Comparison of ENCODE assay signal across 23 mouse cellular contexts in the genomic region with DNA sequence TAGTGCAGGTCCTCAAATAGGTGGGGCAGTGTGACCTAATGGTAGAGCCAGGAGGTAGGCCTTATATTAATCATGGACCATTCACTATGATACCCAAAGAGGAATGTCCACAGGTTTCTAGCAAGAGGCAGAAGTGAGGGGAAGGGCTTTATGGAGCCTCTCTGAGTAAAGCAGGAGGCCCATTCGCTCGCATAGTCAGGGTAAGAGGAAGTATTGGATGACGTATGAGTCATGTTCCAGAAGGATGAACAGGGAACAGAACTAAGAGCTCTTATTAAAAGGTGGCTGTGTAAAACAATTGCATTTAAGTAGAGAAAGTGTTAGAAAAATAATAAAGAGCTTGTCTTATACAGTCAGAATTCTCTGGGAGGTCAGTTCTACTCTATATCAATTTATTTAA. TPM values are rescaled to one million over a fixed set of nuclear protein-coding genes. Genes with fewer than 3 reads are reported as not detected.
DNase-seq lines count a peak whose midpoint lies in the region; ATAC-seq and TF ChIP-seq lines count a peak whose summit lies in the region.
"Had no signal": no experiment of that assay in that cellular context is flagged by ENCODE, and none has a peak within 500 bp of the region (broad histone marks: within the 10 kb centered on the region; RNA-seq: fewer than 3 reads in every experiment).

No protein-coding gene starts in this region.

- no peak for TF ChIP-seq CTCF in kidney, postnatal 0 days (IDR thresholded peaks at IDR 0.05; ENCODE audit: low read depth)

- peaks cover 31% of the 10 kb centered on the region for H3K36me3 ChIP-seq in kidney, postnatal 0 days (ENCODE audit: insufficient read depth, low read length)
- H3K36me3 ChIP-seq in megakaryocyte, embryonic 14.5 days (replicated peaks; ENCODE audit: low read length): peaks cover 86% of the 10 kb centered on the region

- H3K4me1 ChIP-seq in kidney, postnatal 0 days (replicated peaks; ENCODE audit: insufficient read depth, low read length): no peaks in the 10 kb centered on the region
- H3K4me1 ChIP-seq in megakaryocyte, embryonic 14.5 days: peaks cover 87% of the 10 kb centered on the region
- H3K4me1 ChIP-seq: embryonic facial prominence, embryonic 12.5 days; hindbrain, embryonic 10.5 days; limb, embryonic 10.5 days had no signal

- 48% methylated on average over 3 of the region's 3 CpGs for WGBS in kidney, postnatal 0 days

- no peak overlapping the region for H3K9ac ChIP-seq in kidney, postnatal 0 days (ENCODE audit: low read depth, low read length)
- H3K9ac ChIP-seq: embryonic facial prominence, embryonic 12.5 days; forebrain, postnatal 0 days; liver, embryonic 14.5 days; neural tube, embryonic 13.5 days had no signal

- no peaks in the 10 kb centered on the region for H3K9me3 ChIP-seq in kidney, postnatal 0 days (replicated peaks; ENCODE audit: low read length)
- H3K9me3 ChIP-seq in megakaryocyte, embryonic 14.5 days: no peaks in the 10 kb centered on the region
- H3K9me3 ChIP-seq: embryonic facial prominence, embryonic 12.5 days; limb, embryonic 10.5 days; neural tube, embryonic 13.5 days had no signal

- no peak overlapping the region for H3K4me2 ChIP-seq in kidney, postnatal 0 days (ENCODE audit: low read length)
- H3K4me2 ChIP-seq: embryonic facial prominence, embryonic 12.5 days; midbrain, embryonic 11.5 days; neural tube, embryonic 13.5 days had no signal

- H3K27ac ChIP-seq in kidney, postnatal 0 days: no peak overlapping the region
- H3K27ac ChIP-seq: embryonic facial prominence, embryonic 12.5 days; gastrocnemius, adult 2 months; hindbrain, embryonic 10.5 days; limb, embryonic 10.5 days; liver, embryonic 14.5 days; neural tube, embryonic 13.5 days had no signal

- no peak for DNase-seq in kidney, postnatal 0 days (ENCODE audit: low spot score)
- DNase-seq in kidney, adult 11 months: no peak
- peak; percentile 20 to 29 for DNase-seq in B cell, adult 2 months
- peak; percentile 21 for DNase-seq in Muller cell, postnatal 12 days (ENCODE audit: inconsistent ontology term)
- no peak for DNase-seq in cerebellum, postnatal 4 days (ENCODE audit: low spot score in 2 of 2)
- DNase-seq in gastrocnemius, adult 18-20 months (ENCODE audit: low spot score): no peak
- DNase-seq: adrenal gland, adult 2 months; cerebellum, adult 18-20 months; forebrain, postnatal 0 days; gastrocnemius, adult 2 months; heart, adult 2 months; kidney, adult 9 months; kidney, postnatal 4 days; lung, postnatal 14 days; right cerebral cortex, postnatal 14 days; thymus, postnatal 4 days had no signal

- H3K4me3 ChIP-seq in kidney, postnatal 0 days (replicated peaks; ENCODE audit: low read depth, low read length): no peak overlapping the region
- peak overlapping the region; percentile 21 for H3K4me3 ChIP-seq in megakaryocyte, embryonic 14.5 days (replicated peaks)
- H3K4me3 ChIP-seq: embryonic facial prominence, embryonic 12.5 days; gastrocnemius, adult 2 months; heart, adult 2 months; hindbrain, embryonic 10.5 days; limb, embryonic 10.5 days; neural tube, embryonic 13.5 days had no signal

- ATAC-seq in kidney, postnatal 0 days (replicated peaks; ENCODE audit: low FRiP score, low read depth): 0 out of 2 replicates have a peak, but pooled peaks have one; percentile 25

- H3K27me3 ChIP-seq in kidney, postnatal 0 days (ENCODE audit: insufficient read depth, low read length): no peaks in the 10 kb centered on the region
- H3K27me3 ChIP-seq in megakaryocyte, embryonic 14.5 days (replicated peaks): no peaks in the 10 kb centered on the region
- H3K27me3 ChIP-seq: embryonic facial prominence, embryonic 12.5 days; neural tube, embryonic 13.5 days had no signal

RNA-seq across cellular contexts. Expression of a gene that starts 57.0 kb away (rescaled TPM):
- polyA plus RNA-seq in kidney, postnatal 0 days (2015; fragmentation: Nextera tagmentation; extraction: Ambion mirVana): 15.5 and 15.9 TPM in 2 replicates
- polyA plus RNA-seq in megakaryocyte, embryonic 14.5 days (2012; ENCODE audit: insufficient read depth, low replicate concordance): 0.41 TPM in 1 of 2 replicates, not detected in the other
- total RNA-seq in gastrocnemius, adult 18-20 months (2021): under 1 TPM; 0.39 to 0.97 TPM

RNA-seq across cellular contexts. Expression of a gene that starts 57.8 kb away (rescaled TPM):
- polyA plus RNA-seq in kidney, postnatal 0 days (2015; fragmentation: Nextera tagmentation; extraction: Ambion mirVana): 87.4 and 93.7 TPM in 2 replicates
- polyA plus RNA-seq in megakaryocyte, embryonic 14.5 days (2012; ENCODE audit: insufficient read depth, low replicate concordance): 12.2 and 27.1 TPM in 2 replicates
- 10 to 100 TPM; 13.6 to 14.8 TPM for total RNA-seq in gastrocnemius, adult 18-20 months (2021)

Comparison
In these comparisons a context has a peak if more than half of its experiments do, and no peak if none do; other contexts are left out.
1. DNase-seq: peak in B cell, adult 2 months (2 of 2) and Muller cell, postnatal 12 days (single experiment); none in kidney, postnatal 0 days (single experiment), kidney, adult 11 months (single experiment), cerebellum, postnatal 4 days (0 of 2) and gastrocnemius, adult 18-20 months (single experiment).
2. RNA of a gene that starts 57.0 kb away (polyA plus RNA-seq): 15.5 to 15.9 TPM in kidney, postnatal 0 days; 0.41 TPM in megakaryocyte, embryonic 14.5 days; every median in the first group is over 10 times any median in the second.